Mouse (Mus musculus) small intestine, adult 2 months (tissue): ENCODE data around the gene Ipo7. TPM values are rescaled to one million over a fixed set of nuclear protein-coding genes. Genes with fewer than 3 reads are reported as not detected.

Experiments used
- H3K27ac ChIP-seq: fragments of 200-500 bp; 2 replicates; pipeline ENCODE4 v1.5.1; 2012; ENCODE audit warnings: low read depth, low read length, control low read depth, inconsistent platforms; ENCODE audit not compliant: insufficient read depth
- H3K27me3 ChIP-seq: fragments of 200-500 bp; 2 replicates; pipeline ENCODE4 v1.6.1; 2012; ENCODE audit warnings: mild to moderate bottlenecking, moderate library complexity, low read length, inconsistent platforms; ENCODE audit not compliant: control insufficient read depth, insufficient read depth
- H3K36me3 ChIP-seq: fragments of 200-500 bp; 2 replicates; pipeline ENCODE4 v1.6.1; 2012; ENCODE audit warnings: mild to moderate bottlenecking, low read length, control low read depth, inconsistent platforms; ENCODE audit not compliant: control insufficient read depth, insufficient read depth
- H3K4me1 ChIP-seq: fragments of 200-500 bp; 2 replicates; pipeline ENCODE4 v1.6.1; 2012; ENCODE audit warnings: low read length, inconsistent platforms, mixed read lengths; ENCODE audit not compliant: control insufficient read depth, insufficient read depth, insufficient read length
- H3K4me3 ChIP-seq: fragments of 200-500 bp; 2 replicates; pipeline ENCODE4 v1.5.1; 2012; ENCODE audit warnings: low read depth, mild to moderate bottlenecking, control low read depth, inconsistent platforms, low read length, moderate library complexity
- CTCF ChIP-seq: fragments of 200-500 bp; IDR thresholded peaks from 2 replicates; pipeline ENCODE4 v1.5.1; 2012; ENCODE audit warnings: low read depth, mild to moderate bottlenecking, control low read depth, inconsistent platforms, low read length, moderate library complexity, mixed read lengths; ENCODE audit not compliant: insufficient replicate concordance, insufficient read length; ENCODE audit errors: extremely low read depth
- POLR2A ChIP-seq: fragments of 200-500 bp; IDR thresholded peaks from 2 replicates; pipeline ENCODE4 v1.6.1; 2012; ENCODE audit warnings: low read depth, mild to moderate bottlenecking, control low read depth, inconsistent platforms, low read length, moderate library complexity
- WGBS: fragments of 180-500 bp; shearing (Covaris S2); methylation state at CpG from one replicate; pipeline ENCODE4 v1.1.7; 2018; 5-methylcytosine and 5-hydroxymethylcytosine counted together
- polyA plus RNA-seq: library from polyadenylated mRNA; depleted of rRNA; stranded (reverse); fragments of >200 nt; gene quantifications from 2 replicates; pipeline ENCODE4 v1.2.3, GENCODE M21; 2012

Gene Ipo7
- polyA plus RNA-seq, 1 experiment, result 11.0 TPM

DNA sequence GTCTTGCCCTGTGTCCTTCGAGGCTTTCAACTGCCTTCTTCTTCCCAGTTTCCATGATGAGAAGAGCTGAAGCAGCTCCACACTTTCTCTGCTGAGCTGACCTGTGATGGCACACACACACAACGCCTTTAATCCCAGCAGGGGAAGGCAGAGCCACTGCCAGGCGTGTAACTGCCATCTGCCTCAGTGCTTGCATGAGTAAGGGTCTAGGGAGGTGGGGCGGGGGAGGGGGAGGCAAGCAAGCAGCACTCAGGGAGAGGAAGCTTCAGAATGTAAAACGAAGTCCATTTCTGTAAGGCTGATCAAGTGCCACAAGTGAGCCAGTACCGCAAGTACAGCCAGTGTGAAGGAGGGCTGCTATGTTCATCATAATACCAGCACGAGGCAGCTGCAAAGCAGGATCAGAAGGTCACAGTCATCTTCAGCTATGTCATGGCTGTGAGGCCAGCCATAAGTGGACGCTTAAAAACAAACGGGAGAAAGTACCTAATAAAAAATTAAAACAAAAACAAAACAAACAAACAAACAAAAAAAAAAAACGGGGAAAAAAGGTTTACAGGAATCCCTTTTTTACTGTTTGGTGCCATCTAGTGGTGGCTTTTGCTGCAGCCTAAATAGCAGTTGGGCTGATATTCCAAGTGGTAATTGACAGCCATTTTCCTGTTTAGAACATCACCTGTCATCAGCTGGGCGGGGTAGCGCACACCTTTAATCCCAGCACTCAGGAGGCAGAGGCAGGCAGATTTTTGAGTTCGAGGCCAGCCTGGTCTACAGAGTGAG is 65.5 kb downstream of the Ipo7 start:
- 73% methylated on average over 13 of the region's 13 CpGs for WGBS
- peak; percentile 18; the same call in 1 of the 2 replicates for TF ChIP-seq CTCF
- no peak for TF ChIP-seq POLR2A
- Histone ChIP-seq H3K27me3 (no peaks in the 10 kb centered on the region), H3K36me3 (peaks cover 55% of the 10 kb centered on the region), H3K4me1 (peaks cover 4% of the 10 kb centered on the region; the same call in 1 of the 2 replicates), H3K4me3 (no peak overlapping the region), H3K27ac (no peak overlapping the region)

DNA sequence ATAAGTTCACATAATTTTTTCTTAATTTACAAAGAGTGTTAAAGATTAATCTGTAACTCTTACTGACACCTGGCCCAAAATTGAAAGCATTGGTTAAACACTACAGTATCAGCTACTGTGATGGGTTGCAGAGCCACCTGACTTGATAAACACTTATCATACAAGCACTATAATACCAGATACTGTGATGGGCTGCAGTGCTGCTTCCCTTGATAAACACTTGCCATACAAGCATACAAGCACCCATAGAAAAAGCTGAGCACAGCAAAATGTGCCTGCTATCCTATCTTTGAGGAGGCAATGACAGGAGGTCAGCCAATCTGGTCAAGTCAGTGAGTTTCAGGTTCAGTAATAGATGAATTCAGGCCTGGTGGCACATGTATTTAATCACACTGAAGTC is 67.1 kb downstream of the Ipo7 start:
- Histone ChIP-seq H3K27me3 (no peaks in the 10 kb centered on the region), H3K36me3 (peaks cover 54% of the 10 kb centered on the region), H3K4me3 (no peak overlapping the region), H3K27ac (no peak overlapping the region), H3K4me1 (peaks cover 8% of the 10 kb centered on the region; the same call in 1 of the 2 replicates)
- no peak for TF ChIP-seq POLR2A
- no peak for TF ChIP-seq CTCF

DNA sequence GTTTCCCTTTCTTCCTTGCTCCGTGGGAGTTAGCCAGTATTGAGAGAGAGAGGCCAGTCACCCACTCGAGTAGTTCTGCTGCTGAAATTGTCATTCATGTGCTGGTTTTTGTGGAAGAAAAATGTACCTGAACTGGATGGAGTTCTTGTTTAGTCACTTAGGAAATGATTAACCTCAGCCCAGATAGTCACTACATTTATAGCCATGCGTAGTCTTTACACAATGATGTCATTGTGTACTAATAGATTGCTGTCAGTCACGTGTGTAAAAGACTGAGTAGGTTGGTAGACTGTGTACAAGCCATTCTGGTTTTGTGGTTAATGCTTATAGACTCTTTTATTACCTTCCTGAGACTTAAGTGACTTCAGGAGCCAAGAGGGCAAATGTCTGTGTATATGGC is 69.8 kb downstream of the Ipo7 start:
- H3K36me3 ChIP-seq, result peaks cover 53% of the 10 kb centered on the region
- H3K27ac ChIP-seq, result peak overlapping the region; percentile 82
- 25% methylated on average over 4 of the region's 4 CpGs for WGBS

DNA sequence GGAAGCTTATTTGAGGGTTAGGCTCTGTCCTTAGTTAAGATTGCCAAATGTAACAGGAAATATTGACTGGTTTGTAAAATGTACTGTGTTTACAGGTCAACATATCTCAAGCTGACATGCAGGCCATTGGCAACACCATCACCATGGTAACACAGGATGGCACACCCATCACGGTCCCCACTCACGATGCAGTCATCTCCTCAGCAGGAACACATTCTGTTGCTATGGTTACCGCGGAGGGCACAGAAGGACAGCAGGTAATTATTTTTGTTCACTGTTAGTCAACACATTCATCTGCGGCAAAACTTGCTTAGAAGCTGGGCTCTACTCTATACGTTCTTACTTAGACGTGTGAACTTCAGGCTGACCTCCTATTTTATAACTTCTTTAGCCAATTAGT is 73.6 kb downstream of the Ipo7 start:
- H3K36me3 ChIP-seq, result peaks cover 43% of the 10 kb centered on the region
- WGBS, result 85% methylated on average over 7 of the region's 7 CpGs
- no peak for TF ChIP-seq CTCF
- no peaks in the 10 kb centered on the region for H3K27me3 ChIP-seq
- H3K27ac ChIP-seq, result no peak overlapping the region
- peaks cover 13% of the 10 kb centered on the region; the same call in 1 of the 2 replicates for H3K4me1 ChIP-seq
- no peak overlapping the region for H3K4me3 ChIP-seq

More for the DNA sequence above, 69.8 kb downstream of the Ipo7 start:
- TF ChIP-seq CTCF (no peak), POLR2A (no peak)
- peaks cover 8% of the 10 kb centered on the region; the same call in 1 of the 2 replicates for H3K4me1 ChIP-seq
- H3K4me3 ChIP-seq, result no peak overlapping the region
- H3K27me3 ChIP-seq, result no peaks in the 10 kb centered on the region

DNA sequence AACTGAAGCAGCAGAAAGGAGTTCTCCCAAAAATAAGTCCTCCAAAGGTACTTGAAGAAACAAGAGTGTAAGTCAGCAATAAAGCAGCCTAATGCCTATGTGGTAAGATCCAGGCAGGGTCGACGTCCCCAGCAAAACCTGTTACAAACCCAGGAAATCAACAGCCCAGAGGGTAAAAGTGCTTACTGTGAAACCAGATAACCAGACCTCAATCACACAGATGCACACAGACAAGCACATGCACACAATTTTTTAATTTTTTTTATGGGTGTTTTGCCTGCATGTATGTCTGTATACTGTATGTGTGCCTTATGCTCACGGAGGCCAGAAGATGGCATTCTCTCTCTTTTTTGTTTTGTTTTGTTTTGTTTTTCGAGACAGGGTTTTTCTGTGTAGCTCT is 78.3 kb downstream of the Ipo7 start:
- no peaks in the 10 kb centered on the region for H3K27me3 ChIP-seq
- 51% methylated on average over 4 of the region's 4 CpGs for WGBS
- H3K4me3 ChIP-seq, result no peak overlapping the region
- H3K27ac ChIP-seq, result no peak overlapping the region
- peaks cover 25% of the 10 kb centered on the region for H3K36me3 ChIP-seq
- TF ChIP-seq POLR2A (no peak), CTCF (no peak)
- H3K4me1 ChIP-seq, result peaks cover 15% of the 10 kb centered on the region; the same call in 1 of the 2 replicates

- WGBS, result 16% methylated on average over 7 of the region's 7 CpGs
- TF ChIP-seq POLR2A (no peak), CTCF (no peak)
- H3K4me1 ChIP-seq, result peaks cover 15% of the 10 kb centered on the region; the same call in 1 of the 2 replicates
- H3K4me3 ChIP-seq, result no peak overlapping the region
- H3K36me3 ChIP-seq, result peaks cover 19% of the 10 kb centered on the region
- H3K27ac ChIP-seq, result peak overlapping the region; percentile 80
- no peaks in the 10 kb centered on the region for H3K27me3 ChIP-seq
Measured at GRCm38 (mm10) chr7:110097106-110097793, 79.2 kb downstream of the Ipo7 start.

- Histone ChIP-seq H3K4me1 (peaks cover 14% of the 10 kb centered on the region; the same call in 1 of the 2 replicates), H3K27ac (no peak overlapping the region), H3K4me3 (no peak overlapping the region), H3K36me3 (0 out of 2 replicates have a peak, but pooled peaks cover 2% of the 10 kb centered on the region), H3K27me3 (no peaks in the 10 kb centered on the region)
- no peak for TF ChIP-seq POLR2A
- WGBS, result 39% methylated on average over 6 of the region's 6 CpGs
Measured at GRCm38 (mm10) chr7:110100854-110101253, 82.8 kb downstream of the Ipo7 start.
